ENCODE assay signal across 8 mouse cellular contexts in genomic region chr3:123267741-123268201, GRCm38 (mm10). TPM values are rescaled to one million over a fixed set of nuclear protein-coding genes. Genes with fewer than 3 reads are reported as not detected.
DNase-seq lines count a peak whose midpoint lies in the region; ATAC-seq and TF ChIP-seq lines count a peak whose summit lies in the region.

No protein-coding gene starts in this region.

- intact Hi-C loops in left cerebral cortex, postnatal 25 days (cut with DNase I), result loop anchor here (1.0 kb wide), 1 partner anchor 31 kb away; no protein-coding TSS in a partner anchor

- no peaks in the 10 kb centered on the region for H3K4me1 ChIP-seq in embryonic facial prominence, embryonic 11.5 days (ENCODE audit: control insufficient read depth, insufficient read depth, low read length)
- H3K4me1 ChIP-seq in intestine, embryonic 16.5 days (ENCODE audit: control insufficient read depth, insufficient read depth, low read length), result 0 out of 2 replicates have a peak, but pooled peaks cover 5% of the 10 kb centered on the region
- peaks cover 13% of the 10 kb centered on the region; the same call in 1 of the 2 replicates for H3K4me1 ChIP-seq in small intestine, adult 2 months (ENCODE audit: control insufficient read depth, insufficient read depth, insufficient read length, low read length)

- no peak for ATAC-seq in monocyte, adult 5-6 weeks (replicated peaks; ENCODE audit: insufficient number of reproducible peaks, low FRiP score, low TSS enrichment, poor library complexity, severe bottlenecking)
- peak; percentile 58 for ATAC-seq in embryonic facial prominence, embryonic 11.5 days (replicated peaks; ENCODE audit: insufficient number of reproducible peaks, low FRiP score, low TSS enrichment, low read depth)
- peak; percentile 70 for ATAC-seq in intestine, embryonic 16.5 days
- ATAC-seq in megakaryocyte-erythroid progenitor cell, adult 5-6 weeks (replicated peaks; ENCODE audit: low FRiP score, low TSS enrichment, poor library complexity, severe bottlenecking), result peak; percentile 69

- H3K36me3 ChIP-seq in embryonic facial prominence, embryonic 11.5 days (replicated peaks; ENCODE audit: control insufficient read depth, insufficient read depth, low read depth, low read length), result no peaks in the 10 kb centered on the region
- H3K36me3 ChIP-seq in intestine, embryonic 16.5 days (ENCODE audit: control insufficient read depth, insufficient read depth, low read length), result peaks cover 16% of the 10 kb centered on the region
- peaks cover 24% of the 10 kb centered on the region for H3K36me3 ChIP-seq in small intestine, adult 2 months (ENCODE audit: control insufficient read depth, insufficient read depth, low read length)

- peak; percentile 6 to 35 for DNase-seq in monocyte, adult 2 months (ENCODE audit: low read depth in 1 of 2, low spot score in 2 of 2)
- DNase-seq in embryonic facial prominence, embryonic 11.5 days (ENCODE audit: low spot score), result peak; percentile 49
- peak; percentile 26 for DNase-seq in gonadal fat pad, adult 2 months (ENCODE audit: low read depth)
- DNase-seq in left cerebral cortex, postnatal 25 days (ENCODE audit: low spot score in 2 of 2), result peak; percentile 51 to 74

- H3K9me3 ChIP-seq in embryonic facial prominence, embryonic 11.5 days (replicated peaks; ENCODE audit: control insufficient read depth, low read length), result no peaks in the 10 kb centered on the region
- H3K9me3 ChIP-seq in intestine, embryonic 16.5 days (ENCODE audit: control insufficient read depth, low read length), result no peaks in the 10 kb centered on the region

- no peak overlapping the region for H3K27ac ChIP-seq in embryonic facial prominence, embryonic 11.5 days (replicated peaks; ENCODE audit: low read depth, low read length)
- peak overlapping the region; percentile 87 for H3K27ac ChIP-seq in intestine, embryonic 16.5 days (ENCODE audit: low read length)
- H3K27ac ChIP-seq in small intestine, adult 2 months (ENCODE audit: insufficient read depth, low read depth, low read length), result peak overlapping the region; percentile 89

- peak overlapping the region; percentile 71 for H3K9ac ChIP-seq in embryonic facial prominence, embryonic 11.5 days (replicated peaks; ENCODE audit: low read length)
- H3K9ac ChIP-seq in intestine, embryonic 16.5 days (ENCODE audit: low read depth, low read length), result peak overlapping the region; percentile 88

- peak overlapping the region; percentile 72 for H3K4me3 ChIP-seq in embryonic facial prominence, embryonic 11.5 days (ENCODE audit: low read depth, low read length)
- H3K4me3 ChIP-seq in intestine, embryonic 16.5 days (ENCODE audit: low read length), result peak overlapping the region; percentile 80
- H3K4me3 ChIP-seq in small intestine, adult 2 months (ENCODE audit: low read depth, low read length), result peak overlapping the region; percentile 90

- under 1% methylated on average over 25 of the region's 25 CpGs for WGBS in embryonic facial prominence, embryonic 11.5 days
- WGBS in intestine, embryonic 16.5 days, result 0% methylated on average over 25 of the region's 25 CpGs
- WGBS in small intestine, adult 2 months, result under 1% methylated on average over 25 of the region's 25 CpGs

- TF ChIP-seq POLR2A in small intestine, adult 2 months (IDR thresholded peaks at IDR 0.05; ENCODE audit: low read depth, low read length), result peak; percentile 78

- H3K27me3 ChIP-seq in embryonic facial prominence, embryonic 11.5 days (ENCODE audit: control insufficient read depth, insufficient read depth, low read length), result no peaks in the 10 kb centered on the region
- no peaks in the 10 kb centered on the region for H3K27me3 ChIP-seq in intestine, embryonic 16.5 days (replicated peaks; ENCODE audit: control insufficient read depth, insufficient read depth, low read length)
- H3K27me3 ChIP-seq in small intestine, adult 2 months (ENCODE audit: control insufficient read depth, insufficient read depth, low read length), result no peaks in the 10 kb centered on the region

- H3K4me2 ChIP-seq in embryonic facial prominence, embryonic 11.5 days (ENCODE audit: low read depth, low read length), result peak overlapping the region; percentile 85
- peak overlapping the region; percentile 68 for H3K4me2 ChIP-seq in intestine, embryonic 16.5 days (ENCODE audit: low read depth, low read length)

- TF ChIP-seq CTCF in small intestine, adult 2 months (IDR thresholded peaks at IDR 0.05; ENCODE audit: extremely low read depth, insufficient read length, insufficient replicate concordance, low read depth, low read length), result no peak

RNA-seq across cellular contexts. Expression of gene Sec24d, which starts 0.5 kb away (rescaled TPM):
- total RNA-seq in monocyte, adult 5-6 weeks (2017), result 4.2 to 14.4 TPM (median 7.1 TPM) in 3 replicates
- polyA plus RNA-seq in embryonic facial prominence, embryonic 11.5 days (2014; fragmentation: Nextera tagmentation; extraction: Ambion mirVana), result 35.8 and 38.3 TPM in 2 replicates
- 72.2 and 76.4 TPM in 2 replicates for polyA plus RNA-seq in gonadal fat pad, adult 2 months (2012; rRNA removed)
- 91.2 and 109 TPM in 2 replicates for polyA plus RNA-seq in intestine, embryonic 16.5 days (2015; fragmentation: Nextera tagmentation; extraction: Ambion mirVana)
- 10 to 100 TPM; 10.5 to 12.6 TPM for total RNA-seq in left cerebral cortex, postnatal 25 days (2021)
- total RNA-seq in megakaryocyte-erythroid progenitor cell, adult 5-6 weeks (2014; fragmentation: Nextera tagmentation), result 11.5 and 19.0 TPM in 2 replicates
- 16.7 and 17.0 TPM in 2 replicates for total RNA-seq in megakaryocyte-erythroid progenitor cell, adult 5-6 weeks (2017)
- polyA plus RNA-seq in small intestine, adult 2 months (2012; rRNA removed), result 129 and 227 TPM in 2 replicates

RNA-seq across cellular contexts. Expression of gene Synpo2, which starts 31.8 kb away (rescaled TPM):
- 0.39 TPM in 1 of 3 replicates, not detected in the others for total RNA-seq in monocyte, adult 5-6 weeks (2017)
- polyA plus RNA-seq in embryonic facial prominence, embryonic 11.5 days (2014; fragmentation: Nextera tagmentation; extraction: Ambion mirVana), result 6.5 and 7.3 TPM in 2 replicates
- 20.7 and 27.5 TPM in 2 replicates for polyA plus RNA-seq in gonadal fat pad, adult 2 months (2012; rRNA removed)
- 27.8 and 29.5 TPM in 2 replicates for polyA plus RNA-seq in intestine, embryonic 16.5 days (2015; fragmentation: Nextera tagmentation; extraction: Ambion mirVana)
- total RNA-seq in left cerebral cortex, postnatal 25 days (2021), result 1 to 10 TPM; 2.4 to 3.2 TPM
- total RNA-seq in megakaryocyte-erythroid progenitor cell, adult 5-6 weeks (2014; fragmentation: Nextera tagmentation), result 3.6 and 10.3 TPM in 2 replicates
- 1.5 and 2.3 TPM in 2 replicates for total RNA-seq in megakaryocyte-erythroid progenitor cell, adult 5-6 weeks (2017)
- polyA plus RNA-seq in small intestine, adult 2 months (2012; rRNA removed), result 7.6 and 7.9 TPM in 2 replicates
